Mouse (Mus musculus) MEL (cell line): Measurements from ENCODE around the gene Nsl1. TPM values are rescaled to one million over a fixed set of nuclear protein-coding genes. Genes with fewer than 3 reads are reported as not detected.

Source experiments
- DNase-seq: peaks from one replicate; pipeline ENCODE4 v3.0.0; 2011; ENCODE audit warnings: low read depth, low spot score
- H3K27ac ChIP-seq: 2 replicates; pipeline ENCODE4 v1.5.1; 2012; ENCODE audit warnings: low read depth, mild to moderate bottlenecking, control low read depth, low read length, moderate library complexity; ENCODE audit not compliant: control insufficient read depth
- H3K27me3 ChIP-seq, 2 experiments: fragments of 150-350 bp in 1 of 2; sonication (generic) in 1 of 2; 2 replicates each; pipeline ENCODE4 v1.6.1; 2012; ENCODE audit warnings: low read length in 2 of 2, mild to moderate bottlenecking in 2 of 2, improper control_type of control experiment in 1 of 2, moderate library complexity in 1 of 2; ENCODE audit not compliant: insufficient read depth in 2 of 2, control insufficient read depth in 1 of 2
- H3K36me3 ChIP-seq, 2 experiments: 2 replicates each; pipeline ENCODE4 v1.6.1; 2012 to 2014; ENCODE audit warnings: low read length in 2 of 2, improper control_type of control experiment in 1 of 2, inconsistent platforms in 1 of 2, mild to moderate bottlenecking in 1 of 2; ENCODE audit not compliant: insufficient read depth in 2 of 2, control insufficient read depth in 1 of 2
- H3K4me1 ChIP-seq, 2 experiments: fragments of 150-350 bp in 1 of 2; sonication (generic) in 1 of 2; 2 replicates each; pipeline ENCODE4 v1.6.1; 2012; ENCODE audit warnings: low read length in 2 of 2, improper control_type of control experiment in 1 of 2, mild to moderate bottlenecking in 1 of 2; ENCODE audit not compliant: insufficient read depth in 2 of 2, control insufficient read depth in 1 of 2
- H3K4me3 ChIP-seq, 2 experiments: fragments of 150-350 bp in 1 of 2; sonication (generic) in 1 of 2; 2 replicates each; pipeline ENCODE4 v1.5.1; 2012; ENCODE audit warnings: low read depth in 2 of 2, low read length in 2 of 2, mild to moderate bottlenecking in 2 of 2, moderate library complexity in 2 of 2, control low read depth in 1 of 2, improper control_type of control experiment in 1 of 2; ENCODE audit not compliant: control insufficient read depth in 1 of 2, insufficient read depth in 1 of 2
- H3K79me2 ChIP-seq: 2 replicates; pipeline ENCODE4 v1.6.1; 2012; ENCODE audit warnings: mild to moderate bottlenecking, low read length, moderate library complexity; ENCODE audit not compliant: control insufficient read depth, poor library complexity, insufficient read depth
- H3K9ac ChIP-seq: 2 replicates; pipeline ENCODE4 v1.6.1; 2012; ENCODE audit warnings: low read depth, mild to moderate bottlenecking, control low read depth, low read length, moderate library complexity; ENCODE audit not compliant: control insufficient read depth, poor library complexity, severe bottlenecking
- H3K9me3 ChIP-seq: fragments of 150-350 bp; sonication (generic); replicated peaks from 2 replicates; pipeline ENCODE4 v1.6.1; 2012; ENCODE audit warnings: mild to moderate bottlenecking, low read length, improper control_type of control experiment, moderate library complexity; ENCODE audit not compliant: insufficient read depth
- BHLHE40 ChIP-seq: IDR thresholded peaks from 2 replicates; pipeline ENCODE4 v1.6.1; 2012; ENCODE audit warnings: low read depth, mild to moderate bottlenecking, inconsistent platforms, low read length, improper control_type of control experiment, borderline replicate concordance
- CHD1 ChIP-seq: IDR thresholded peaks from 2 replicates; pipeline ENCODE4 v1.6.1; 2012; ENCODE audit warnings: low read depth, mild to moderate bottlenecking, inconsistent platforms, low read length, improper control_type of control experiment
- CTCF ChIP-seq, 3 experiments: IDR thresholded peaks in 2 of 3; conservative IDR thresholded peaks in 1 of 3; 2 replicates each; pipeline ENCODE4 v1.5.1; 2011 to 2012; ENCODE audit warnings: low read length in 3 of 3, low read depth in 2 of 3, mild to moderate bottlenecking in 2 of 3, improper control_type of control experiment in 1 of 3, inconsistent platforms in 1 of 3, mixed read lengths in 1 of 3, moderate library complexity in 1 of 3; ENCODE audit not compliant: control insufficient read depth in 1 of 3, insufficient read depth in 1 of 3, poor library complexity in 1 of 3, severe bottlenecking in 1 of 3
- ETS1 ChIP-seq: IDR thresholded peaks from 2 replicates; pipeline ENCODE4 v1.6.1; 2012; ENCODE audit warnings: low read depth, mild to moderate bottlenecking, inconsistent platforms, low read length, improper control_type of control experiment, moderate library complexity
- GATA1 ChIP-seq: IDR thresholded peaks from 2 replicates; pipeline ENCODE4 v1.6.1; 2011; ENCODE audit warnings: low read depth, low read length, improper control_type of control experiment
- KAT2A ChIP-seq: conservative IDR thresholded peaks from 2 replicates; pipeline ENCODE4 v1.6.1; 2012; ENCODE audit warnings: low read depth, low read length, improper control_type of control experiment, inconsistent platforms
- MAFK ChIP-seq: IDR thresholded peaks from 2 replicates; pipeline ENCODE4 v1.6.1; 2011; ENCODE audit warnings: low read depth, mild to moderate bottlenecking, low read length, improper control_type of control experiment, borderline replicate concordance
- MEF2A ChIP-seq: IDR thresholded peaks from 2 replicates; pipeline ENCODE4 v1.6.1; 2014; ENCODE audit warnings: low read depth, mild to moderate bottlenecking, inconsistent platforms, low read length, improper control_type of control experiment; ENCODE audit not compliant: poor library complexity, insufficient replicate concordance, severe bottlenecking; ENCODE audit errors: extremely low read depth
- MXI1 ChIP-seq: IDR thresholded peaks from 2 replicates; pipeline ENCODE4 v1.6.1; 2011; ENCODE audit warnings: mild to moderate bottlenecking, low read depth, low read length, improper control_type of control experiment
- MYB ChIP-seq: IDR thresholded peaks from 2 replicates; pipeline ENCODE4 v1.6.1; 2011; ENCODE audit warnings: mild to moderate bottlenecking, low read depth, low read length, improper control_type of control experiment
- MYC ChIP-seq: IDR thresholded peaks from 2 replicates; pipeline ENCODE4 v1.6.1; 2011; ENCODE audit warnings: low read depth, mild to moderate bottlenecking, low read length, improper control_type of control experiment, moderate library complexity
- POLR2AphosphoS2 ChIP-seq: IDR thresholded peaks from 2 replicates; pipeline ENCODE4 v1.6.1; 2011; ENCODE audit warnings: low read length, improper control_type of control experiment
- POLR2AphosphoS5 ChIP-seq: IDR thresholded peaks from 2 replicates; pipeline ENCODE4 v1.6.1; 2012; ENCODE audit warnings: low read depth, borderline replicate concordance, mild to moderate bottlenecking, inconsistent platforms, low read length, moderate library complexity, mixed read lengths
- RAD21 ChIP-seq: IDR thresholded peaks from 2 replicates; pipeline ENCODE4 v1.6.1; 2011; ENCODE audit warnings: mild to moderate bottlenecking, low read depth, low read length, improper control_type of control experiment
- RCOR1 ChIP-seq: IDR thresholded peaks from 2 replicates; pipeline ENCODE4 v1.6.1; 2012; ENCODE audit warnings: low read depth, mild to moderate bottlenecking, inconsistent platforms, low read length, improper control_type of control experiment
- SIN3A ChIP-seq: IDR thresholded peaks from 2 replicates; pipeline ENCODE4 v1.6.1; 2012; ENCODE audit warnings: low read length, improper control_type of control experiment, inconsistent platforms
- SMC3 ChIP-seq: IDR thresholded peaks from 2 replicates; pipeline ENCODE4 v1.6.1; 2011; ENCODE audit warnings: low read depth, low read length, improper control_type of control experiment
- TAL1 ChIP-seq: IDR thresholded peaks from 2 replicates; pipeline ENCODE4 v1.6.1; 2012; ENCODE audit warnings: mild to moderate bottlenecking, inconsistent platforms, low read length, moderate library complexity, mixed read lengths
- USF1 ChIP-seq: IDR thresholded peaks from 2 replicates; pipeline ENCODE4 v1.6.1; 2014; ENCODE audit warnings: low read depth, mild to moderate bottlenecking, inconsistent platforms, low read length, improper control_type of control experiment, moderate library complexity
- USF2 ChIP-seq, 2 experiments: IDR thresholded peaks; 2 replicates each; pipeline ENCODE4 v1.6.1; 2011 to 2012; ENCODE audit warnings: improper control_type of control experiment in 2 of 2, low read length in 2 of 2, borderline replicate concordance in 1 of 2, inconsistent platforms in 1 of 2, low read depth in 1 of 2, mild to moderate bottlenecking in 1 of 2; ENCODE audit not compliant: insufficient read depth in 1 of 2
- polyA plus RNA-seq, 2 experiments: library from polyadenylated mRNA; stranded (reverse) in 1 of 2; unstranded in 1 of 2; fragments of >175 nt in 1 of 2; fragments of >200 nt in 1 of 2; gene quantifications; 2 replicates each; pipeline versions ENCODE4 v1.2.1 to v1.2.4; 2012; ENCODE audit warnings: low replicate concordance in 2 of 2, low read depth in 1 of 2; ENCODE audit not compliant: insufficient read length in 2 of 2, insufficient read depth in 1 of 2, missing spikeins in 1 of 2
- total RNA-seq: library from RNA; depleted of rRNA; stranded (reverse); fragments of 300-350 nt; gene quantifications from 2 replicates; pipeline ENCODE4 v1.2.3, GENCODE M21; 2012

The Nsl1 gene
- total and polyA plus RNA-seq, 3 experiments, result 24.2 to 41.9 TPM; not detected in 1

DNA sequence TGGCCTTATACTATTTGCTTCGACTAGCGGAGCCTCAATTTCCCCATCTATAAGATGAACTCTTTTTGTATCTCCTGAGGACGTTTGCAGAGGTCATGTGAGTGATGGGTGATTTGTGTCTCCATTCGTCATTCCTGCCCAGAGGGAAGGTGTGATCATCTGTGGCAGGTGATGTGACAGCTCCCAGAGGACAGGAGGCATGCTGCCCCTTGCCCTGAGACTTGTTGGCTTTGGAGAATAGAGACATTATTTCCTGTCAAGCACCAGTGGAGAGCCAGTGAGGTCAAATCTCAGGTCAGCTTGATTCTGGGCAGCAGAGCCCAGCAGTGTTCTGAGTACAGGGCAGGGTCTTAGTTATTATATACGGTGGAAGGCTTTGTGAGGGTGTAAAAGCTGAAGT lies 36.3 kb downstream of the Nsl1 start:
- no peak for DNase-seq
- Histone ChIP-seq H3K4me3 (no peak overlapping the region), H3K36me3 (peaks cover 0 to 2% of the 10 kb centered on the region in 2 experiments; a peak in 2 of 4 replicates), H3K27me3 (no peaks in the 10 kb centered on the region), H3K4me1 (peaks cover 3 to 30% of the 10 kb centered on the region in 2 experiments), H3K9me3 (no peaks in the 10 kb centered on the region), H3K27ac (no peak overlapping the region), H3K79me2 (no peaks in the 10 kb centered on the region), H3K9ac (no peak overlapping the region)
- TF ChIP-seq CHD1, result no peak
- no peak for TF ChIP-seq ETS1
- no peak for TF ChIP-seq SMC3
- no peak for TF ChIP-seq BHLHE40
- TF ChIP-seq MEF2A, result no peak
- no peak for TF ChIP-seq USF2 (IDR thresholded peaks at IDR 0.05; ENCODE audit: borderline replicate concordance in 1 of 2, insufficient read depth in 1 of 2, low read depth in 1 of 2, low read length in 2 of 2)
- no peak for TF ChIP-seq TAL1
- no peak for TF ChIP-seq RCOR1
- TF ChIP-seq MXI1, result no peak
- TF ChIP-seq SIN3A, result no peak
- TF ChIP-seq MYC, result no peak
- TF ChIP-seq USF1, result no peak
- no peak for TF ChIP-seq POLR2AphosphoS2
- TF ChIP-seq POLR2AphosphoS5, result no peak
- no peak for TF ChIP-seq KAT2A
- TF ChIP-seq GATA1, result no peak
- TF ChIP-seq CTCF (IDR thresholded peaks at IDR 0.05 in 2 of 3, conservative IDR thresholded peaks at IDR 0.05 in 1 of 3; ENCODE audit: control insufficient read depth in 1 of 3, insufficient read depth in 1 of 3, low read depth in 2 of 3, low read length in 3 of 3, poor library complexity in 1 of 3, severe bottlenecking in 1 of 3), result no peak
- no peak for TF ChIP-seq MYB
- no peak for TF ChIP-seq MAFK

DNA sequence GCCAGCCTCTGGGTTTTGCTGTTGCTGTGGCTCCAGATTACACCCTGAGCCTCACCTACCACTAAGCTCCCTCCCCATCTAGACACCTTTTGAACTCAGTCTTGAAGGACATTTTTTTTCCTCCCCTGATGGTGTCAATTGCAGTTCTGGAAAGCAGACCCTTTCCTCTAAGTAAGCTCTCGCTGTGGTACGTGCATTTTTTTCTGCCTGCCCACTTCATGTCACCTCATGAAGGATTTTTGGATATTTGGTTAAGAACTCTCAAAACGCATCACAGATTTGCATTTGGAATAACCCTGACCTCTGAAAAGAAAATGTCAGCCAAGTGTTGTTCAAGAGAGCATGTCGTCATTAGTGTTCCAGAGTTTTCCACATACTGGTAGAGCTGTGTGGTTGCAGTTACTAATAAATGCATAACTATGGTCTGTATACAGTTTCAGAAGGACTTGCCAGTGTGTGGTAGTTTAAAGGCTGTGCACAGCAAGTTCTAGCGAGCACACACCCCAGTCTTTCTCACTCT lies 37.0 kb downstream of the Nsl1 start:
- H3K9ac ChIP-seq, result no peak overlapping the region
- H3K36me3 ChIP-seq, result no peaks in the 10 kb centered on the region; a peak in 1 of 4 replicates
- H3K4me3 ChIP-seq, result no peak overlapping the region
- no peak overlapping the region for H3K27ac ChIP-seq
- H3K4me1 ChIP-seq, result peaks cover 0 to 25% of the 10 kb centered on the region in 2 experiments; a peak in 2 of 4 replicates
- H3K9me3 ChIP-seq, result no peaks in the 10 kb centered on the region
- no peaks in the 10 kb centered on the region for H3K79me2 ChIP-seq
- TF ChIP-seq MEF2A, result no peak
- TF ChIP-seq BHLHE40, result no peak
- no peak for TF ChIP-seq USF1
- no peak for TF ChIP-seq RAD21
- no peak for TF ChIP-seq RCOR1
- TF ChIP-seq, all 39 proteins: peak for 0
- DNase-seq, result no peak
- H3K27me3 ChIP-seq, result no peaks in the 10 kb centered on the region
